Mouse (Mus musculus) liver, embryonic 12.5 days (tissue): Measurements from ENCODE around the gene Gstcd. TPM values are rescaled to one million over a fixed set of nuclear protein-coding genes. Genes with fewer than 3 reads are reported as not detected.

Experiments
- ATAC-seq: fragments of 200-750 bp; cut with Nextera tagmentation; 2 replicates; pipeline ENCODE4 v1.8.0; 2017; ENCODE audit warnings: moderate number of reproducible peaks, mild to moderate bottlenecking, moderate library complexity
- H3K27ac ChIP-seq: fragments of 300-500 bp; sonication (generic); 2 replicates; pipeline ENCODE4 v1.5.1; 2016; ENCODE audit warnings: mild to moderate bottlenecking
- H3K27me3 ChIP-seq: fragments of 300-500 bp; sonication (generic); replicated peaks from 2 replicates; pipeline ENCODE4 v1.6.1; 2016; ENCODE audit warnings: mild to moderate bottlenecking, moderate library complexity
- H3K36me3 ChIP-seq: fragments of 300-500 bp; sonication (generic); 2 replicates; pipeline ENCODE4 v1.6.1; 2016; ENCODE audit warnings: mild to moderate bottlenecking, moderate library complexity
- H3K4me1 ChIP-seq: fragments of 300-500 bp; sonication (generic); 2 replicates; pipeline ENCODE4 v1.6.1; 2016
- H3K4me2 ChIP-seq: fragments of 300-500 bp; sonication (generic); 2 replicates; pipeline ENCODE4 v1.6.1; 2016; ENCODE audit warnings: mild to moderate bottlenecking, moderate library complexity
- H3K4me3 ChIP-seq: fragments of 300-500 bp; sonication (generic); 2 replicates; pipeline ENCODE4 v1.5.1; 2016; ENCODE audit warnings: mild to moderate bottlenecking, moderate library complexity
- H3K9ac ChIP-seq: fragments of 300-500 bp; sonication (generic); 2 replicates; pipeline ENCODE4 v1.6.1; 2016; ENCODE audit warnings: mild to moderate bottlenecking, moderate library complexity
- H3K9me3 ChIP-seq: fragments of 300-500 bp; sonication (generic); replicated peaks from 2 replicates; pipeline ENCODE4 v1.6.1; 2016; ENCODE audit warnings: mild to moderate bottlenecking, moderate library complexity
- WGBS: fragments of 180-500 bp; shearing (Covaris S2); methylation state at CpG from one replicate; pipeline ENCODE4 v1.1.7; 2016; ENCODE audit not compliant: insufficient replicate concordance; 5-methylcytosine and 5-hydroxymethylcytosine counted together
- polyA plus RNA-seq: library from polyadenylated mRNA; unstranded; fragments of >200 nt; fragmentation: Nextera tagmentation; extraction: Ambion mirVana; gene quantifications from 2 replicates; pipeline ENCODE4 v1.2.1, GENCODE M21; 2016

Gstcd gene
- polyA plus RNA-seq, 1 experiment from 2014 or later: 6.3 TPM

DNA sequence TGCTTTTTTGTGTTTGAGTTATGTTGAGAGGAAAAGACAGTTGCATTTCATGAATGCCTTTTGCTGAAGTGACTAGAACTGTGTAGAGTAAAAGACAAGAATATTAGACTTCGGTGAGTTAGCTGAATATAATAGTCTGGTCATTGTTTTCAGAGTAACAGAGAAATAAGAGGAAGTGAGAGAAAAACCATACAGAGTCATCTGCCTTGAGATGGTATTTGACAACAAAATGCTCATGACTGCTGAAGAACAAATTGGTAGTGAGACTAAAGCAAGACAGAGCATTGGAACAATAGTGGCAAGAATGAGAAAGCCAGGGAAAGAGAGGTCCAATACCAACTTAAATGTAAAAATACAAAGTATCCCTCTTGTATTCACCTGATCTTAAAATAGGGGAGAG is 1.1 kb upstream of the Gstcd start:
- Histone ChIP-seq H3K4me2 (peak overlapping the region; percentile 76), H3K27me3 (no peaks in the 10 kb centered on the region), H3K36me3 (peaks cover 13% of the 10 kb centered on the region), H3K9ac (peak overlapping the region; percentile 97), H3K9me3 (no peaks in the 10 kb centered on the region), H3K4me3 (peak overlapping the region; percentile 86), H3K4me1 (peaks cover 42% of the 10 kb centered on the region), H3K27ac (no peak overlapping the region; the same call in 1 of the 2 replicates)
- no peak for ATAC-seq
- WGBS: 59% methylated on average over 1 of the region's 1 CpGs

- Histone ChIP-seq H3K27ac (peak overlapping the region; percentile 96), H3K4me2 (peak overlapping the region; percentile 76), H3K4me1 (peaks cover 39% of the 10 kb centered on the region), H3K9ac (peak overlapping the region; percentile 97), H3K27me3 (no peaks in the 10 kb centered on the region), H3K4me3 (peak overlapping the region; percentile 86), H3K9me3 (no peaks in the 10 kb centered on the region), H3K36me3 (peaks cover 8% of the 10 kb centered on the region)
- ATAC-seq: no peak
- whole genome bisulfite sequencing: under 1% methylated on average over 7 of the region's 7 CpGs
Observed at GRCm38 (mm10) chr3:133092274-133092853, 531 bp upstream of the Gstcd start.

DNA sequence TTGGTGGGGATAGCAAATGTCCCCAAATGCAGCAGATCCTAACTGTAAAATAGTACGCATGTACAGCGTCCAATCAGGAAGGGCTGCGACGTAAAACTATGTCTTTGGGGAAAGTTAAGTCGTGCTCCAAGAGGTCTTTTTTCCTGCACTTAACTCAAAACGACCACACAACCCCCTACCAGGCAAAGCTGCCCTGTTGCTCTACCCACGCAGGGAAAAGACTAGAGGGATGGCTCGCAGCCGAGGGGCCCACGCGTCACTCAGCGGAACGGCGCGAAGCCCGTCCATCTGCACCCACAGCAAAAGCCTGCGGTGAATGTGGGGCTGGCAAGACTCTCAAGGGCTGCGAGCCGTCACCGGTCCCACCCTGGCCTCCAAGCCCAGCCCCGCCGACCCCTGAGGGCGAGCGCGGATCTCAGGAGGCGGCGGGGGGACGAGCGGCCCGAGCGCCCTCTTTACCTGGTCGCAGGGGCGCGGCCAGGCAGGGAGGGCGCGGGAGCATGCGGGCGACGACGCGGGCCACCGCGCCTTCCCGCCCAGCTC is 641 bp downstream of the Gstcd start:
- H3K9me3 ChIP-seq: no peaks in the 10 kb centered on the region
- under 1% methylated on average over 44 of the region's 44 CpGs for WGBS
- peaks cover 39% of the 10 kb centered on the region for H3K4me1 ChIP-seq
- peak overlapping the region; percentile 86 for H3K4me3 ChIP-seq
- no peaks in the 10 kb centered on the region for H3K36me3 ChIP-seq
- H3K27me3 ChIP-seq: no peaks in the 10 kb centered on the region
- ATAC-seq: peak; percentile 86
- peak overlapping the region; percentile 97 for H3K9ac ChIP-seq
- peak overlapping the region; percentile 76 for H3K4me2 ChIP-seq
- H3K27ac ChIP-seq: peak overlapping the region; percentile 96

GRCm38 (mm10) chr3:133090247-133091120 is 1.3 kb downstream of the Gstcd start:
- peak overlapping the region; percentile 86 for H3K4me3 ChIP-seq
- H3K9me3 ChIP-seq: no peaks in the 10 kb centered on the region
- WGBS: 2% methylated on average over 11 of the region's 11 CpGs
- H3K9ac ChIP-seq: peak overlapping the region; percentile 97
- H3K4me1 ChIP-seq: peaks cover 33% of the 10 kb centered on the region
- H3K27me3 ChIP-seq: no peaks in the 10 kb centered on the region
- no peak for ATAC-seq
- no peaks in the 10 kb centered on the region for H3K36me3 ChIP-seq
- peak overlapping the region; percentile 76 for H3K4me2 ChIP-seq
- peak overlapping the region; percentile 96 for H3K27ac ChIP-seq

DNA sequence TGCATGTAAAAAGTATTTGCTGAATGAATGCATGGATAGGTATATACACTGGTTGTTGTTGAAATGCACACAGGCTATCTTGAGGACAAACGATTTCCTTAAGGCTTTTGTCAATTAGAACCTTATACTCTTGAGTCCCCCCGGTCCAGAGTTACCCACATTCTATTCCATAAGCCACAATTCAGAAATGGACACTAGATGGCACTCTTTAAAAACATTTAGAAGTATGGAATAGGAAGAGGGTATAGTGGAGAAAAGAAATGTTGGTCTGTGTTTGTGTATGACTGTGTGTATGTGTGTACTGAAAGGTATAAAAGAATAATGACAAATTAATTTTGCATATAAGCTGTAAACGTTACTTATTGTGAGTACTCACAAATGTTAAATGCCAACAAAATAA is 6.0 kb downstream of the Gstcd start:
- Histone ChIP-seq H3K4me1 (peaks cover 9% of the 10 kb centered on the region), H3K4me3 (no peak overlapping the region), H3K36me3 (peaks cover 36% of the 10 kb centered on the region), H3K9me3 (no peaks in the 10 kb centered on the region), H3K27ac (no peak overlapping the region), H3K9ac (no peak overlapping the region), H3K27me3 (no peaks in the 10 kb centered on the region), H3K4me2 (no peak overlapping the region)
- peak; percentile 58 for ATAC-seq
- 66% methylated on average over 3 of the region's 3 CpGs for WGBS

- no peaks in the 10 kb centered on the region for H3K27me3 ChIP-seq
- H3K4me2 ChIP-seq: no peak overlapping the region
- H3K4me3 ChIP-seq: no peak overlapping the region
- no peak overlapping the region for H3K27ac ChIP-seq
- no peak for ATAC-seq
- H3K9me3 ChIP-seq: no peaks in the 10 kb centered on the region
- H3K36me3 ChIP-seq: peaks cover 61% of the 10 kb centered on the region
- WGBS: 75% methylated on average over 5 of the region's 5 CpGs
- H3K9ac ChIP-seq: no peak overlapping the region
- H3K4me1 ChIP-seq: no peaks in the 10 kb centered on the region
Observed at GRCm38 (mm10) chr3:133082736-133083135, 9.1 kb downstream of the Gstcd start.

DNA sequence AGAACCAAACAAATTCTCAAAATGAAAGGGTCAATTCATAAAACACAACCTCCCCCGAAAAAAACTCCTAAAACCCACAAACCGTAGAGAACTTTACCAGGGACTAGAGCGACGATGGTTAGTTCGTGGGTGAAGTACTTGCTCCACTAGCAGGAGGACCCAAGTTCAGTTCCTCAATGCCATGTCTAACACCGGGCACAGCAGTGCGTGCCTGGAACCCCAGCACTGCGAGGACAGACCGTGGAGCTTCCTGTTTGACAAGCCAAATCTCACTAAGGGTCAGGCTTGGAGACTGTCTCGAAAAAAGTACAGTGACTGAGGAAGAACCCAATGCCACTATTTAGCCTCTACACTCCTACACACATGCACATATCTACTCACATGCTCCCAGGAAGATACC is 16.3 kb downstream of the Gstcd start:
- peaks cover 47% of the 10 kb centered on the region for H3K36me3 ChIP-seq
- H3K27me3 ChIP-seq: no peaks in the 10 kb centered on the region
- H3K4me3 ChIP-seq: no peak overlapping the region
- no peak for ATAC-seq
- H3K4me2 ChIP-seq: no peak overlapping the region
- no peak overlapping the region for H3K9ac ChIP-seq
- no peak overlapping the region for H3K27ac ChIP-seq
- WGBS: 73% methylated on average over 10 of the region's 10 CpGs
- 0 out of 2 replicates have a peak, but pooled peaks cover 3% of the 10 kb centered on the region for H3K4me1 ChIP-seq
- H3K9me3 ChIP-seq: no peaks in the 10 kb centered on the region

- Histone ChIP-seq H3K27ac (no peak overlapping the region), H3K9ac (no peak overlapping the region), H3K36me3 (peaks cover 22% of the 10 kb centered on the region), H3K4me2 (no peak overlapping the region), H3K9me3 (no peaks in the 10 kb centered on the region), H3K27me3 (no peaks in the 10 kb centered on the region), H3K4me3 (no peak overlapping the region), H3K4me1 (no peaks in the 10 kb centered on the region)
- no peak for ATAC-seq
- 81% methylated on average over 2 of the region's 2 CpGs for WGBS
Observed at GRCm38 (mm10) chr3:133052068-133052467, 39.8 kb downstream of the Gstcd start.

GRCm38 (mm10) chr3:133033145-133033755 is 58.6 kb downstream of the Gstcd start:
- no peak overlapping the region for H3K4me2 ChIP-seq
- H3K9me3 ChIP-seq: no peaks in the 10 kb centered on the region
- no peak overlapping the region for H3K4me3 ChIP-seq
- ATAC-seq: no peak
- H3K27ac ChIP-seq: no peak overlapping the region
- no peaks in the 10 kb centered on the region for H3K27me3 ChIP-seq
- 87% methylated on average over 7 of the region's 7 CpGs for WGBS
- no peaks in the 10 kb centered on the region for H3K4me1 ChIP-seq
- peaks cover 10% of the 10 kb centered on the region for H3K36me3 ChIP-seq
- H3K9ac ChIP-seq: no peak overlapping the region

- Histone ChIP-seq H3K4me3 (no peak overlapping the region), H3K27ac (no peak overlapping the region), H3K4me2 (no peak overlapping the region), H3K9ac (no peak overlapping the region), H3K9me3 (no peaks in the 10 kb centered on the region), H3K4me1 (no peaks in the 10 kb centered on the region), H3K27me3 (no peaks in the 10 kb centered on the region), H3K36me3 (peaks cover 13% of the 10 kb centered on the region)
- ATAC-seq: no peak
- WGBS: 79% methylated on average over 2 of the region's 2 CpGs
Observed at GRCm38 (mm10) chr3:133026977-133027376, 64.9 kb downstream of the Gstcd start.

DNA sequence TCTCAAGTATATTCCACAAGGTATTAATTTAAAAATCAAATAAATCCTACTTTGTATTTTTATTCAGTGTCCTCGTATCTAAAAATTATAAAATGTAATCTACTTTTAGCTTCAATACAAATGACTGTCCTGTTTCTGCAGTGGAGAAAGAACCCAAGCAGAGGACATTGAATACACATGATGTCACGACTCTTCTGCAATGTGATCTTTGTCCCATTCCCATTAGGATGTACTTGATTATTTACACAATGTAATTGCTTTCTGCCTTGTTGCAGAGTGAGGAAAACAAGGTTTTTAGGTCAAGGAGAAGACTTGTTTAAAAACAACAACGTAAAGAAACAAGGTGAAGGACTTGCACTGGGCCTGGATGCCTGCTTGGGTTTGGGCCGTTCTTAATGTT is 84.6 kb downstream of the Gstcd start:
- WGBS: 76% methylated on average over 4 of the region's 4 CpGs
- no peak for ATAC-seq
- no peaks in the 10 kb centered on the region for H3K27me3 ChIP-seq

GRCm38 (mm10) chr3:132996299-132996698 is 95.5 kb downstream of the Gstcd start:
- Histone ChIP-seq H3K27me3 (no peaks in the 10 kb centered on the region), H3K4me3 (no peak overlapping the region), H3K9me3 (no peaks in the 10 kb centered on the region), H3K9ac (no peak overlapping the region), H3K27ac (no peak overlapping the region), H3K4me1 (no peaks in the 10 kb centered on the region), H3K4me2 (no peak overlapping the region), H3K36me3 (peaks cover 48% of the 10 kb centered on the region)
- WGBS: 85% methylated on average over 9 of the region's 9 CpGs
- ATAC-seq: no peak

More for the DNA sequence above, 84.6 kb downstream of the Gstcd start:
- H3K4me3 ChIP-seq: no peak overlapping the region
- no peaks in the 10 kb centered on the region for H3K9me3 ChIP-seq
- no peaks in the 10 kb centered on the region for H3K4me1 ChIP-seq
- H3K36me3 ChIP-seq: peaks cover 23% of the 10 kb centered on the region
- H3K27ac ChIP-seq: no peak overlapping the region
- H3K4me2 ChIP-seq: no peak overlapping the region
- no peak overlapping the region for H3K9ac ChIP-seq
